Comparison of ENCODE assay signal across 25 mouse cellular contexts in genomic region chr5:55134310-55134709, GRCm38 (mm10).
"Had no signal": no experiment of that assay in that cellular context is flagged by ENCODE, and none has a peak within 500 bp of the region (broad histone marks: within the 10 kb centered on the region; RNA-seq: fewer than 3 reads in every experiment).

No protein-coding gene starts in this region.

- H3K36me3 ChIP-seq: embryonic facial prominence, embryonic 10.5 days; embryonic facial prominence, embryonic 12.5 days; embryonic facial prominence, embryonic 13.5 days; embryonic facial prominence, embryonic 15.5 days; forebrain, embryonic 10.5 days; forebrain, embryonic 12.5 days; forebrain, embryonic 15.5 days had no signal

- H3K9ac ChIP-seq: embryonic facial prominence, embryonic 12.5 days; embryonic facial prominence, embryonic 13.5 days; embryonic facial prominence, embryonic 15.5 days; forebrain, embryonic 12.5 days; forebrain, embryonic 13.5 days; forebrain, embryonic 15.5 days; forebrain, postnatal 0 days had no signal

- H3K27me3 ChIP-seq: embryonic facial prominence, embryonic 12.5 days; embryonic facial prominence, embryonic 13.5 days; embryonic facial prominence, embryonic 15.5 days; forebrain, embryonic 12.5 days; forebrain, embryonic 13.5 days; forebrain, embryonic 15.5 days had no signal

- DNase-seq: cerebellum, adult 9-10 months; cerebellum, adult 9-11 months; cerebellum, postnatal 10 days; cerebellum, postnatal 14 days; cerebellum, postnatal 25 days; cerebellum, postnatal 36 days; embryo, embryonic 11 days; forebrain, postnatal 0 days; gastrocnemius, adult 2 months; gastrocnemius, postnatal 10 days; gastrocnemius, postnatal 14 days; gastrocnemius, postnatal 25 days; gastrocnemius, postnatal 36 days; heart, adult 11 months; heart, adult 18-20 months; heart, adult 2 months had no signal

- H3K4me2 ChIP-seq: embryonic facial prominence, embryonic 12.5 days; embryonic facial prominence, embryonic 13.5 days; embryonic facial prominence, embryonic 15.5 days; forebrain, embryonic 12.5 days; forebrain, embryonic 13.5 days; forebrain, embryonic 15.5 days had no signal

- H3K4me1 ChIP-seq: embryonic facial prominence, embryonic 10.5 days; embryonic facial prominence, embryonic 12.5 days; embryonic facial prominence, embryonic 13.5 days; embryonic facial prominence, embryonic 15.5 days; forebrain, embryonic 10.5 days; forebrain, embryonic 12.5 days had no signal

- H3K4me3 ChIP-seq: embryonic facial prominence, embryonic 10.5 days; embryonic facial prominence, embryonic 12.5 days; embryonic facial prominence, embryonic 13.5 days; embryonic facial prominence, embryonic 15.5 days; erythroblast, embryonic 14.5 days; forebrain, embryonic 10.5 days; forebrain, embryonic 12.5 days; forebrain, embryonic 13.5 days; forebrain, embryonic 15.5 days; gastrocnemius, adult 2 months; heart, adult 2 months had no signal

- H3K27ac ChIP-seq: embryonic facial prominence, embryonic 10.5 days; embryonic facial prominence, embryonic 12.5 days; embryonic facial prominence, embryonic 13.5 days; embryonic facial prominence, embryonic 15.5 days; forebrain, embryonic 10.5 days; forebrain, embryonic 12.5 days; forebrain, embryonic 13.5 days; forebrain, embryonic 15.5 days; gastrocnemius, adult 2 months; heart, adult 2 months had no signal

- H3K9me3 ChIP-seq: embryonic facial prominence, embryonic 10.5 days; embryonic facial prominence, embryonic 12.5 days; embryonic facial prominence, embryonic 13.5 days; embryonic facial prominence, embryonic 15.5 days; forebrain, embryonic 10.5 days; forebrain, embryonic 12.5 days; forebrain, embryonic 13.5 days; forebrain, embryonic 15.5 days had no signal
